Mouse (Mus musculus) embryonic fibroblast, embryonic 13.5 days (primary cell): ENCODE results near the gene Il13.

ENCODE experiments used
- CTCF ChIP-seq: IDR thresholded peaks from 2 replicates; pipeline ENCODE4 v1.5.1; 2011; ENCODE audit warnings: mild to moderate bottlenecking, control low read depth, low read length, moderate library complexity, borderline replicate concordance; ENCODE audit not compliant: insufficient read depth
- POLR2A ChIP-seq: IDR thresholded peaks from 2 replicates; pipeline ENCODE4 v1.6.1; 2011; ENCODE audit warnings: low read depth, mild to moderate bottlenecking, control low read depth, low read length, moderate library complexity

GRCm38 (mm10) chr11:53681686-53682085 is 47.2 kb upstream of the Il13 start:
- TF ChIP-seq CTCF, result no peak
- no peak for TF ChIP-seq POLR2A
